Mouse (Mus musculus) ovary, postnatal 36 days (tissue): ENCODE data around the gene Relt.

Experiments
- DNase-seq: peaks from one replicate; pipeline ENCODE4 v3.0.0; 2022; ENCODE audit warnings: low spot score, mixed read lengths

The Relt gene

DNA sequence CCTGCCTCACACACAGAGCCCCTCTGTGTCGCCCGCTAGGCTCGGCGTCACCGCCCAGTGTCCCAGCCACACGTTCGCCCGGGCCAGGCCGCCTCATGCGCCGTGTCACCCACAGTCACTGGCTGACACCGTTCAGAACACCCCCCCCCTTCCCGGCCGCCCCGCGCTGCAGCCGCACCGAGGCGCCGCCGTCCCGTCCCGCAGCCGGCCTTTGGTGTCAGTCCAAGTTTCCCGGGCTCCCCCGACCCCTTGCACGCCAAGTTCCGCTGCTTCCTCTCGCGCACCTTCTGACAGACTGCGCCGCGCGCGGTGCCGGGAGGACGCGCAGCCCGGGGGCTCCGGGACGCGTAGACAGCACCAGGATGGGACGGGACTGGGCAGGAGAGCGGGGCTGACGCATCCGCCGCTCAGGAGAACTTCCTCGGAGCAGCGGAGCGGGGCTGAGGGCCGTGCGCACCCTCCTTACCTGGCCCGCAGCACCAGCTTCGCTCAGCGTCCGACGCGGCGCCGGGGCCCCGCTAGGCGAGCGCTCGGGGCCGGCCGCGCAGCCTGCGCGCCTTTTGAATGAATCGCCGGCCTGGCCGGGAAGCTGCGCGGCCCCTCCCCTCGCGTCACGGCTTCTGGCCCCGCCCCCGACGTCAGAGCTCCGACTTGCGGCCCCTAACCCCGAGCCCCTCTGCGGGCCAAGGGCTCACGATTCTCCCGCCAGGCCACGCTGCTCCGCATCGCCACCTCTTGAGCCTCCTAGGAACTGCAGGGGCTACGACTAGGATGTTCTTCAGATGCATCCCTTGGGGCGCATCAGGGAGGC is at the start of gene Relt:
TSS of gene Relt (minus strand) at position 619 of the 811 bp plus-strand sequence.
- peak; percentile 95 for DNase-seq

DNA sequence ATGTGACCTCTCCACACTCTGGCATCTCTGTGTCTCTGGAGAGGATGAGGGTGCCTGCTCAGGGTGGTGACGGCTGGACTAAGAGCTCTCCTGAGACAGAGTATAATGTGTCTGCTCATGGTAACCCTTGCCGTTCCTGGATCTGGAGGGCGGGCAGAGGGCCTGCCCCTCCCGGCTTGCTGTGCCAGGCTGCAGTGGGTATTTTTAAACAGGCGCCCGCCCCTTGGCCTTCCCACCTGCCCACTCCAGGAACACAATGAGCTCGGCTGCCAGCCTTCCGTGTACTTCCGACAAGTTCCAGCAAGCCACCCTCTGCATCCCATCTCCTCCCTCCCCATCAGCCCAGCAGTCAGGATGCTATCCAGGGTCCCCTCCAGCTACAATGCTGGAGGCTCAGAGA is 48.5 kb upstream of the Relt start:
- DNase-seq = peak; percentile 55

DNA sequence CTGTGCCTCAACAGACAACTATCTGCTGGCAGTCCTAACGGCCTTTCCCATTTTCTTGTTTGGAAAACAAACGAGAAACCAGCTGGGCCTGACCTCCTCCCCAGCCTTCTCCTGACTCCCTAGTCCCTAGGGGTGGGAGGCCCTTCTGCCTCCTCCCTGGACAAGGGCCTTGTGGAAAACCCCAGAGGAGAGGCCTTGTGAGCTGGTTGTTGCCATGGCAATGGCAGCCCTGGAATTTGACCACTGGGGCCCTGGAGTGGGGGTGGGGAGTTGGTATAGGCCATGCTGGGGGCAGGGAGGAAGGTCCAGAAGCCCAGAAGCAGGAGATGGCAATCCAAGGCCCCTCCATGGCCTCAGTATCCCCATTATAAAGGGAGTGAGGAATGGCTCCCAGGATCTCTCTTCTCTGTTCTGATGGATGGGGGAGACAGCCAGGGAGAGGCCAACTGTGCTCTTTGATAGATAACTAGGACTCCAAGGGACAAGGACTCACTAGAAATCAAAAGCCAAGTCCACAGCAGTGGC is 48.1 kb upstream of the Relt start:
- peak; percentile 73 for DNase-seq

DNA sequence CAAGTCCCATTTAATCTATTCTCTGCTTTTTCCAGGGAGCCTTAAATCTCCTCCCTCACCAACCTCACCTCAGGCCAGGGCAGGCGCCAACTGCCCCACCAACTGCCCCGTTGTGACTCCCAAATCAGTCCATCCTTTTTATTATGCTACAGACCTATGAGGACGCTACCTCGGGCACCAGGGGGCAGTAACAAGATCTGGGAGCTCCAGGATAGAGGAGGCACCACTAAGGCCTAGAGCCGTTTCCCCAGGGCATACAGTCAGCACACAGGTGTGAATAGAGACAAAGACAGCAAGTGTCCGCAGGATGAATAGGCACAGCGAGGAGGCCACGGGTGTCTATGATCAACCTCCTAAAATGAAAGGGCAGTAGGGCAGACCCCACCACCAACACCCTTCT is 45.3 kb upstream of the Relt start:
- peak; percentile 59 for DNase-seq

DNA sequence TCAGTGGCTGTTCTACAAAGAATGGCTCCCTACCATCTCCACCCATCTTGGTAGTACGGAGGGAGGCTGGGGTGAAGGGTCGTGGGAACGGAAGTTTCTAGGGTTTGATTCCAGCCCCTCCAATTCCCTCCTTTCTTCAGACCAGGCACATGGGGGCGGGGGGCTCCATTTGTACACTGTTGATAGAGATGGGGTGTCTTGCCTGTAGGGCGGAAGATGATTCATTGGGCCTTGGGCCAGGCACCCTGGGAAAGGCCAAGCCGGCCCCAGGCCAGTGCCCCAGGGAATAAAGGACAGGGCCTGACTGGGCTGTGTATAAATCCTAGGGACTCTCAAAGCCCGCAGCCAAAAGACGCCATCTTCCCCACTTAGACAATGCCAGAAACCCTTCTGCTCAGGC is 44.8 kb upstream of the Relt start:
- DNase-seq = no peak

DNA sequence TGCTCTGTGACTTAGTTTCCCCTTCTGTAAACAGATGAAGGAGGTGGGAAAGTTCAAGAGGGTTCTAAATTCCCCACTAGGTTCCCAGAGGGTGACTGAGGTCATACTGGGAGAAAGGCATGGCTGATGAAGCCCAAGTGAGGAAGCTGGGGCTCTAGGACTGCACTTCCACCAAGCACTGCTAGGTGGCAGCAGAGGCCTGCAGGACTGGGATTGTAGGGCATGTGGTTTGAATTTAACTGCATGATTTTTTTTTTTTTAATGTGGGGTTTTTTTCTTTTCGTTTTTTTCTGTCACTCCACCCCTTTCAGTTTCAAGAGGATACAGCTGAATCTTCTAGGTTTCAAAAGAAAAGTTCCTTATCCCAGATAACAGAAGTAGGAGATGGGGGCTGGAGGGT is 44.0 kb upstream of the Relt start:
- DNase-seq = peak; percentile 81

DNA sequence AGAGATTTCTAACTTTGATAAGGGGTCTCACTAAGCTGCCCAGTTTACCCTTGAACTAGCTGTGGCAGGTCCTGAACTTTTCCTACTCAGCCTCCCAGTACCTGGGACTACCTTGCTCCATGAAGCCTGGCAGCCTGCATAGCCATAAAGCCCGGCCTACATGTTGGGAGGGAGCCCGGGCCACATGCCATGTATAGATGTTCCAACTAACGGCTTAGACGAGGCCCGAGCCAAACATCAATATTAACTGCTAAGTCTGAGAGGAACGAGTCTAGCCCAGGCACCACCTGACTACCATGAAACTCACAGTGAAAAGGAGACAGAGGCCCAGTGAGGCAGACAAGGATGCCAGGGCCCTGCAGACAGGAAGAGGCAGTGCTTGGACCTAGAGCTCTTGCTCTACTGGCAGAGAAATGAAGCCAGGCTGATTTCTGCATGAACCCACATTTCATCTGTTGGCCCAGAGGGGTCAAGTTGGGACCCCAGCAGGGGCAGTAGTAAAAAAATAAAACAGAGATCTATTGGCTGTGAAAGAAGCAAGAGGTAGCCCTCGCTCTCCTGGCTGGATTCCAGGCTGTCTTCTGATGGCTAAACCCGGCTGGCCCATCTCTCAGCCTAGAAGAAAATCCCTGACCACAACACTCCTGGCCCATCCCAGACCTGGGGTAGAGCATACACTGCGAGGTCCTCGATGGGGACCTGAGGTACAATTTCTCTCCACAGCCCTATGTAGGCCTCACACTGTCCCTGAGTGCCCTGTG is 43.0 kb upstream of the Relt start:
- DNase-seq = no peak

DNA sequence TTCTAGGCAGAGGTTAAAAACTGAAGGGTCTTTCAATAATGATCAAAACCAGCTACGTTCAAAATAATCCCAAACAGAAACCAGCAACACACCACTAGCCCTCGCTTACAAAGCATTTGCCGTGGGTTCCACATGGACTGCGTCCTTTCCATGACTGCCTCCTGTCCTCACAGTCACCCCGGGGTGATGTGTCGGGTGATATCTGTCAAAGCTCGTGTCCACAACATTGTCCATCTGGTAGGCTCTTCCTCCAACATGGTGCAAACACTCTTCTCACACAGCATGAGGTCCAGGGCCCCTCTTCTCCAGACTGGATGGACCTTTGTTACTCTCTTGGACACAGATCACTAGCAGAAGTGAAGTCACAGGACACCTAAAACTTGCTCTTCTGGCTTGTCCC is 41.8 kb upstream of the Relt start:
- DNase-seq = no peak

DNA sequence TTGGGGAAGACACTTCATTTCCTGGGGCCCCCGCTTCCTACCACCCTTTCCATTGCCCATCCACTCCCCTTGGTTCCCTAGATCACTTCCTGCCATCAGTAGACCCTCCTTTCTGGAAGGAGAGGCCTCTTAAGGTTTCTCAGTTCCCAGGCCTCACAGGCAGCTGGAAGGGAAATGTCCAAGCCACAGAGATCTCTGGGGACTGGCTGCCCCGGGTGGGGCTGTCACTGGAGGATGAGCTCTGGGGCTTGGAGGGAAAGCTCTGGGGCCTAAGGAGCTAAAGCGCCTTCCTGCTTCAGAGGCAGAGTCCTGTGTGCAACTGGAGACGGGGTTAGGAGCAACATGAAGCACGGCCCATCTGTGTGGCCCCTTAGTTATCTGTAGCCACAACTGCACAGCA is 41.4 kb upstream of the Relt start:
- DNase-seq = no peak

DNA sequence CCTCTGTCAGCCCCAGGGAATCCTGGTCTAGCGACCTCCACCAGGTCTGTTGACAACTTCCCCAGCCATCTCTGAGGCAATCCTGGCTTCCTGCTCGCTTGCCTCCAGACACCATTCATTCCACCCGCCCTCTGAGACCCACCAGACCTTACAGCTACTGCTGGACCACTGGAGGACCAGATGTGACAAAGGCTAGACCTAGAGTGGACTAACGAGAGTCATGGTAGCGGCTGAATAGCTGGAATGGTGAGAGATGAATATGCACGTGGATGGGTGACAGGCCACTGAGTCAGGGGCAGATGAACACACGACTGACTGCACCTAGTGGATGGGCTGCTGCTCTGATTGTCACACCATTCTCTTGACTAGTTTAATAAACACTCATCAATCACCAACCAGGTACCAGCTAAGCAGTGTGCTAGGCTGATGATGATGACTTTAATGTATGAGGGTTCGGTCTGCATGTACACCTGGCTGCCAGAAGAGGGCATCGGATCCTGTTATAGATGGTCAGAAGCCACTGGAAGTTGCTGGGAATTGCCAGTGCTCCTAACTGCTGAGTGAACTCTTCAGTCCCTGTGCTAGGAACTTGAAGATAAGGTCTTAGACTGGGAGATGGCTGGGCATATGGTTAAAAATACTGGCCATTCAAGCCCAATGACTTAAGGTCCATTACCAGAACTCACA is 39.3 kb upstream of the Relt start:
- DNase-seq = no peak

DNA sequence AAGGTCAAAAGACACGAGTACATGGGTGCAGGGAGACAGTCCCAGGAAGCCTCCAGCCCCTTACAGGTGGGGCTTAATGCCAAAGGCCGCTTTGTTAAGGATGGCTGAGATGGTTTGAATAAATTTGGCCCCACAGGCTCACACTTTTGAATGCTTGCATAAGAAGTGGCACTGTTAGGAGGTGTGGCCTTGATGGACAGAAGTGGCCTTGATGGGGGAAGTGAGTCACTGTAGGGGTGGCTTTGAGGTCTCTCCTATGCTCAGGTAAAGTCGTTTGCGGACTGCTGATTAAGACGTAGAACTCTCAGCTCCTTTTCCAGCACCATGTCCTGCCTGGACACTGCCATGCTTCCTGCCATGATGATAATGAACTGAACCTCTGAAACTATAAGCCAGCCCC is 34.6 kb upstream of the Relt start:
- DNase-seq = no peak

DNA sequence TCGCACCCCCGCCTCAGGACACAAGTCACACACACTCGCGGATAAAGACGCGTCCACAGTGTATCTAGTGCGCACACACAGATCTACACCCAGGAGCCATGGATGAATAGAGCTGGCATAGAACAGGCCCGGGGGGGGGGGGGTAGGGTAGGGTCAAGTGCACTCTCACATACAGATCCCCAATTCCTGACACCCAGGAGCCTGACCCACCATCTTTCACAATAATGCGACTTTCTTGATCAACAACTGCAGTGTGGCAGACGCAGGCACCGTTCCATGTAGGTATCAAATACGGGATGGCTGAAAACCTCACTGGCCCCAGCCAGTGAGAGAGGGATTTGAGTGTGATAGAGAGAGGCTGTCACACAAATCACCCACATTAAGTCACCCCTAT is 31.6 kb upstream of the Relt start:
- no peak for DNase-seq

DNA sequence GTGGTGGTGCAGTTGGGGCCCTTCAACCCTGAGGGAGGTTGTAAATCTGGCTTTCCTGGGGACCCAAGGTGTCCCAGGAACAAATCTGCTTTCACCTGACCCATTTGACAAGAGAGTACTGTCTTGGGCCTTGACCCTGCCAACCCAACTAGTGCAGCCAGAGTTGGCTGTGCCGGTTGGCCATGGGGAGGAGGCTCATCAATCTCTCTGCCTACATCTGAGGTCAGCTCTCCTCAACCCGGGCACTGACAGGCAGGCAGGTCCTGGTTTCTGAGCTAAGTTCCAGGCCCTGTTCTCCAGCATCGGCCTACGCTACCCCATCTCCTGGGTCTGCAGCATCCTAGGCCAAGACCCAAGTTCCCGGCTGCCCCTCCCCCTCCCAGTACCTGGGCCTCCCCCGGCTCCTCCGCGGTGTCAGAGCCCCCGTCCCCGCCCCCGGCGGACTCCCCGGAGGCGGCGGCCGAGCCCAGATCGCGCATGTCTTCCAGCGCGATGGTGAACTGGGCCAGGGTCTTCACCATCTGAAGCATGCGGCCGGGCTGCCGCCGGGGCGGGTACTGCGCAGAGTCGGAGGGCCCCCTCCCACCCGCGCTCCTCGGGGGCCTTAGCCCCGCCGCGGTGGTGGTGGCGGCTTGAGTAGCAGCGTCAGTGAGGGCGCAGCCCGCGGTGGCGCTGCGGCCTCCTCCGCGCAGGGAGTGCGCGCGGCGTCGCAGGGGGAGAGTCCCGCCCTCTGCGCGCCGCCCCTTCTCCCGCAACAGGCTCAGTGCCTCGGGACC is 31.0 kb upstream of the Relt start:
- DNase-seq = no peak

DNA sequence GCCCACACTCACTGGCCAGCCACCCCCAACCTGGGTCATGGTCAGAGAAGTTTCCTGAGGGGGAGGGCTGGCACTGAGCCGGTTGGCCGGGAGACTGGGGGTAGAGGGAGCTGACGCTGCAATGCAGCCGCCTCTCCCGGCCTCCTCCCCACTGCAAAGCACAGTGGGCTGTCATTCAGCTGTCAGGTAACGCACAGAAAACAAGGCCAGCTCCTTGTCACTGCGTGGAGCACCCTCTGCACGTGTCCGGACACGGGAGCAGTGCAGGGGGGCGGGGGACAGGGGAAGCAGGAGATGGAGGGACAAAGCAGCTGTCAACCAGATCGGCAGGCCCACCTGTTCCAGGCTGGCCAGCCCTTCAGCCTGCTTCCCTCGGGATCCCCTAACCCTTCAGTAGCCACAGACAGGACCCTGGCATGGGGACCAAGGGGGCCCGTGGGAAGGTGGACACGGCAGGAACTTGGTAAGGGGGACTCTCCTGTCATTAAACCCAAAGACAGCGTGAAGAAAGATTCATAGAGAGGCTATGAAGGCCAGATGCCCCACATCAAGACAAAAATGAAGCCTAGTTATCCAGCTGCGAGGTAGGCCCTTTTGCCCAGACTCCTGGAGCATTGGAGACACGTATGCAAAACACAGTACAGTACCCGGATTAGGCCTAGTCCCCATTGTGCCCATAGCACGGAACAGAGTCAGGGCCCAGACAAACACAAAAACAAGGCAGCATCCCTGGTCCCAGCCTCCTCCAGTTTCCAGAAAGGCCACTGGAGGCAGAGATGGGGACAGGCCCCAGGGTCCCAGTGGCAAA is 30.2 kb upstream of the Relt start:
- peak; percentile 65 for DNase-seq

DNA sequence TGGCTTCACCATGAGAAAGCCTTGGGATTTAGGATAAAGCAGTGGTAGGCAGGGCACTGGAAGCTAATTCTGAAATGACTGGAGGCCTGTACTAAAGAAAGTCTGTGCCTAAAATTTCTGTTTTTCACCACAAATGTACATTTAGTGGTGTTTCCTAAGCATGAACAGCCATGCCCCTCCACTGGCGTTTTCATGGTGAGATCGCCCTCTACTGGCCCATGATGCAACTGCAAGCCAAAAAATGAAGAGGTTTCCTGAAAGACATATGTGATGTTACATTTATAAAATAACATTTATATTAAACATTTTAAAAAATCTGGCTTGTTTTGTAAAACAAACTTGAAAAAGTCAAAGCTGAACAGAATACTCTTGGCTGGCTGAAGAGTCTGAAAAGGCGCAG is 23.3 kb upstream of the Relt start:
- DNase-seq = no peak

DNA sequence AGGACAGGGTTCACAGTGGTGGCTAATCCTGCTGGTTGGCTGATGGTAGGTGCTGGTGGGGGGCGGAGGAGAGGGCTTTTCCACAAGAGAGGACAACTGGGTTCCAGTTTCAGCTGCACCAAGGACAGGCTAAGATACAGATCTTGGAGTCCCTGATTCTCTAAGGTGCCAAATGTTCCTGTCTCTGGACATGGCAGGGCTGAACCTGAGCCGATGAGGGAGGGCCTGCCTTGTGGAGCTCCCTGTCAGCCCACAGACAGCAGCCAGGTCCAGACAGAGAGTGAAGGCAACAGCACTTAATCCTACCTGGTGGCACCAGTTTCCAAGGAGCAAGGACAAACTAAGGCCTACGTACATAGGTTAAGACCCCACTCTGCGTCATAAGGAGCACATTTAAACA is 21.2 kb upstream of the Relt start:
- DNase-seq = no peak

DNA sequence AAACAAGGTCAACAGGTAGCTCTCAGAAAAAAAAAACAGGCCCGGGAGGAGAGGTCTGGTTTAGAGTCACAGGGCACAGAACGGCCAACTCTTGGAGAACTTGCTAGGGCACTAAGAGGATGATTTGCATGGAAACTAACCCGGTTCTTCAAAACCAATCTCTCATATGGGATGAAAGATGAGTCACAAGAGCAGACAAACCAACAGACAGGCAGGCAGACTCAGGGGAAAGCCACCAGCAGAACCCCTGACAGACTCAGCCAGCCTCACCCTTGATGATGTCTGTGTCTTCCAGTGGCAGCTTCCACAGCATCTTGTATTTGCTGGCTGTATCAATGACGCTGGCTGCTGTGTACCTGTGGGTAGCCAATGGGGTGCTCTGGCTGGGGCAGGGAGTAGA is 18.7 kb upstream of the Relt start:
- DNase-seq = no peak

DNA sequence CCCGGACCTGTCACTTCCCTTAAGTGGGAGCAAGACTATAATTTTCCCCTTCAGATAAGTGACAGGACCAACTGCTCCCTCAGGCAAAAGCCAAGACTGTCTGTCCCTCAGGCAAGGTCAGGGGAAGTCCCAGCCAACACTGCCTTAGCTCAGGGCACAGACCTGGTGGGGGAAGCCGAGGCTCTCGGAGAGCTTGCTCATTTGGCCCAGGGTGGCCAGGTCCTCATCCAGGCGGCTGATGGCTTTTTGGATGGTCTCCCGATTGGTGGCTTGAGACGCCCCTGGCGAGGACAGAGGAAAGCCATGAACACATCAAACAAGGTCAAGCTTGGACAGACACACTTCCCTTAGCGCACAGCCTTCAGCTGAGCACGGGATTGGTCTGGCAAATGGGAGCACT is 18.3 kb upstream of the Relt start:
- no peak for DNase-seq

DNA sequence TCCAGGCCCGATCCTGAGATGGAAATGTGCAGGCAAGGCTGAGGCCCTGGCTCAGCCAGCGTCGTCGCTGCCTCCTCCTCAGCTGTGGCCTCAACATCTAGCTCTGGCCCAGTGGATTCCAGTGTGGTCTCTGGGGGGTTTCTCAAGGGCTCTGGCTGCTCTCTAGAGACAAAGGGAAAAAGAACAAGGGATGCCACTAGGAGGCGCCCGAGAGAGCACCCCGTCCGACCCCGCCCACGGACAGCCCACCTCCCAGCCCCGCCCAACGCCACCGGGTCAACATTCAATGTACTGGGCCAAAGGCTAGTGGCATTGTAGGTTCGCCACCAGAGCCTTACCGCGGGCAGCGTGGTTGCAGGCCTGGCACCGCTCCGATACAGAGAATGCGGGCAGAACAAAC is 16.3 kb upstream of the Relt start:
- DNase-seq = peak; percentile 72

DNA sequence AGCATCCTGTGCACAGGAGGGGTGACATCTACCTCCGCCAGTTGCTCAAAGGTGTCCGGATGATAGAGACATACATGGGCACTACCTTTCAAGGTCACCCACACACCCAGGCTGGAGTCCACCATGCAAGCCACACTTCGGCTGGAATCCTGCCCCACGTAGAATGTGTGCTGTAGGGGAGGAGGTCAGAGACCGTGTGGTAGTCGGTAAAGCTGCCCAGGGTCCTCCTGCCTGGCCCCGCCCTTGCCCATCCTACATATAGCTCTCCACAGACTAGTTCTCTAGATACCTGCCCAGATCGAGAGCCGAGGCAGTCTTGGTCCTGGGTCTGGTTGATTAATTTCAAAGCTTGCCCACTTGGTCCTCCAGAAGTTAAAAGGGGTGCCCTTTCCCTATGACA is 13.5 kb upstream of the Relt start:
- no peak for DNase-seq

DNA sequence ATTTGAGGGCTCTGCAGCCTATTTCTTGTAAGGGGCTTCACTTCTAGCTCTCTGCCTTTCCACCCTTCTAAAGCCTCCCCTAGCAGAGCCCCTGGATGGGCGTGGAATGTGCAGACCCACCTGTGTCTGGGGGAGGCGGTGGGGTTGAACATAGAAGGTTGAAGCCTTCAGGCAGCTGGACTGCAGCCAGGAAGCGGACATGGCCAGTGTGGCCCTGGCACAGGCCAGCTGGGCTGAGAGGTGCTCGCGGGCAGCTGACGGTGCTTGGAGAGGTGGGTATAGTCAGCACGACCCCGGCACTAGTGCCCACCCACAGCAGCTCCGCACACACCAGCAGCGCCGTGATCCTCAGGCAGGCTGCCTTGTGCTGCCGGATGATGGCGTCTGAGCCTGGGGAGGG is 13.0 kb upstream of the Relt start:
- no peak for DNase-seq
